Mouse (Mus musculus) hindbrain, embryonic 10.5 days (tissue): ENCODE results near the gene Ly75. TPM values are rescaled to one million over a fixed set of nuclear protein-coding genes. Genes with fewer than 3 reads are reported as not detected.
A peak's percentile ranks its signal among the peaks of the same experiment; 100 is the strongest.

Experiments used
- DNase-seq: peaks from one replicate; pipeline ENCODE4 v3.0.0-alpha.2; 2017; ENCODE audit warnings: low spot score
- H3K27ac ChIP-seq: fragments of 300-500 bp; sonication (generic); 2 replicates; pipeline ENCODE4 v1.5.1; 2016; ENCODE audit warnings: mild to moderate bottlenecking, moderate library complexity
- H3K27me3 ChIP-seq: fragments of 300-500 bp; sonication (generic); 2 replicates; pipeline ENCODE4 v1.6.1; 2016; ENCODE audit warnings: mild to moderate bottlenecking; ENCODE audit not compliant: poor library complexity, insufficient read depth, severe bottlenecking
- H3K36me3 ChIP-seq: fragments of 300-500 bp; sonication (generic); 2 replicates; pipeline ENCODE4 v1.6.1; 2016; ENCODE audit warnings: mild to moderate bottlenecking, moderate library complexity
- H3K4me1 ChIP-seq: fragments of 300-500 bp; sonication (generic); replicated peaks from 2 replicates; pipeline ENCODE4 v1.6.1; 2016; ENCODE audit warnings: mild to moderate bottlenecking
- H3K4me3 ChIP-seq: fragments of 300-500 bp; sonication (generic); 2 replicates; pipeline ENCODE4 v1.5.1; 2016; ENCODE audit warnings: mild to moderate bottlenecking, moderate library complexity
- H3K9me3 ChIP-seq: fragments of 300-500 bp; sonication (generic); 2 replicates; pipeline ENCODE4 v1.6.1; 2016; ENCODE audit warnings: mild to moderate bottlenecking, moderate library complexity
- WGBS: fragments of 180-500 bp; shearing (Covaris S2); methylation state at CpG from one replicate; pipeline ENCODE4 v1.1.7; 2016; 5-methylcytosine and 5-hydroxymethylcytosine counted together
- polyA plus RNA-seq: library from polyadenylated mRNA; unstranded; fragments of >200 nt; fragmentation: Nextera tagmentation; extraction: Ambion mirVana; gene quantifications from 2 replicates; pipeline ENCODE4 v1.2.1, GENCODE M21; 2016

Ly75 gene
- polyA plus RNA-seq, 1 experiment from 2014 or later: 2.7 TPM

DNA sequence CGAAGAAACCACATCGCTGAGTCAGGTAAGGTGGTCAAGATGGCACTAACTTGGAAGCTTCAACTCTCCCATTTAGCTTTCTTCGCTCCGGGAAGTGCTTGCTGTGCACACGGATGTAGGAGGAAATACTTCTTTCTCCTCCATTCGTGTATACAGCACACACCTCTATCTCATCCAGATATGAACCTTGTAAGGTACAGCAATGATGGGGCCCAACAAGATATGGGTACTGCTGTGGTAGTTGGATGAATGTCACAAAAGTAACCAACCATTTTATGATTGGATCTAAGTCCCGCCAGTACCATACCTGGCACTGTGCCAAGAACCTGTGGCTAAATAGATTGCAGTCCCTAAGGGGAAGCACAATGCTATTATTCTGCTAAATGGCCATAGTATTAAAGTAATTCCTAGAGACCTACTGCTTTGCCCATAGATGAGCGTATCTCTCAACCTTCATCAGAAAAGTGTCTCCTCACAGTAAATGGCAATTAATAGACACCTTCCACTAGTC lies 97.9 kb downstream of the Ly75 start:
- Histone ChIP-seq H3K36me3 (no peaks in the 10 kb centered on the region), H3K27ac (no peak overlapping the region), H3K4me3 (no peak overlapping the region), H3K9me3 (no peaks in the 10 kb centered on the region), H3K4me1 (peaks cover 13% of the 10 kb centered on the region), H3K27me3 (peaks cover 30% of the 10 kb centered on the region)
- WGBS: 95% methylated on average over 8 of the region's 8 CpGs
- DNase-seq: no peak

- Histone ChIP-seq H3K36me3 (no peaks in the 10 kb centered on the region), H3K27me3 (peaks cover 30% of the 10 kb centered on the region), H3K4me3 (peak within 1 kb of the TSS; percentile 61), H3K27ac (peak within 1 kb of the TSS; percentile 84), H3K9me3 (no peaks in the 10 kb centered on the region), H3K4me1 (peaks cover 13% of the 10 kb centered on the region)
- no peak for DNase-seq
- WGBS: 66% methylated on average over 4 of the region's 4 CpGs
These were observed 98.7 kb downstream of the Ly75 start, which contains the start of gene Cd302 for GRCm38 (mm10) chr2:60284467-60284821. Cd302 (minus strand) TSS chr2:60284488.

DNA sequence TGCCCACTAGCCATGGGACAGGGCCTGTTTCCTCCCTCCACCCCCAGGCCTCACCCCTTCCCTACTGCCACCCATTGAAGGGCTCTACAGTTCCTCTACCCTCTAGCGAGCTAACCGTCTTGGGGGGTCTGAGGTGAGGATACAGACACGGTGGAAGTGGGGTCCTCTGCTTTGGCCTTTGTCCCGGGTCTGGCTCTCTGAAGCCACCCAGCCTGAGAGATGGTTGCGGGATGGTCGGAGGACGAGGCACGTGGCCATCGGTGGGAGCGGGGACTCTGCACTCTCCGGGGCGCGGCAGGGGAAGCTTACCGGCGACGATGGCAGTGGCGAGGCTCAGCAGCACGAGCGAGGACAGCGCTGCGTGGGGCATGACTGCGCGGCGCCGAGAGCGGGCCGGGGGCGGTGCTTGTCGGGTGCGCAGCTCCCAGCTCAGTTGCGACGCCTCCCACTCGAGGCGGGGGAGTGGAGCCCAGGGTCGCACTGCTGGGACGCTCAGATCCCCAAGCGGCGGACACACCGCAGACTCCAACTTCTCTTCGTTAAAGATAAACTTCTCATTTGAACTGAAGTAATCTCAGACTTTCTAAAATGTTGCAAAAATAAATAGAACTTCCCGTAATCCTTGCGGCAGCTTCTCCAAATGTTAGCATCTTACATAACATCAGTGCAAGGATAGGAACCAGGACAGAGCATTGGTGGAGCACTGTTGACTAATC lies 99.2 kb downstream of the Ly75 start:
- peak; percentile 57 for DNase-seq
- Histone ChIP-seq H3K4me1 (peaks cover 13% of the 10 kb centered on the region), H3K4me3 (peak overlapping the region; percentile 61), H3K36me3 (no peaks in the 10 kb centered on the region), H3K27me3 (peaks cover 30% of the 10 kb centered on the region), H3K27ac (peak overlapping the region; percentile 84), H3K9me3 (no peaks in the 10 kb centered on the region)
- 2% methylated on average over 42 of the region's 42 CpGs for WGBS

DNA sequence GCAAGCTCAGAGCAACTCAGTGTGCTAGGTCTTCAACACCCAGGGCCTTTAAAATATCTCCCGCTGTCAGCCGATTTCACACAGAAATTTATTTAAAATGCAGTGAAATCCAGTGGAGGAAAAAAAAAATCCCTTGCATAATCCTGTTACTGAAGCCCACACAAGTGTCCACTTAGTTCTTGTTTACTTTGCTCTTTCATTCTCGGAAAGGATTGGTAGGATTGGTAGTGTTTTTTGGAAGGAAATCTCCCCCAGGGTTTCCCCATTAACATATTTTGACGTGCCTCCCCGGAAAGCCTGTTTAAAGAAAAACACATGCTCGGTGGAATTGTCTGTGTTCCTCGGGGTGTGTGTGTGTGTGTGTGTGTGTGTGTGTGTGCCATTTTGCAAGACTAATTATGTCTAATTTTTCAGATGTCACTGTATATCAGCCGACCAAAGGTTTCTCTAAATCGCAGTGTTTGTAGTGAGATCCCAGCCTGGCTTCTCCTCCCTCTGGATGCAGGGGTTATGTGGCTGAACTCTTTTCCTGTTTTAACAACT lies 99.8 kb downstream of the Ly75 start:
- Histone ChIP-seq H3K27ac (peak overlapping the region; percentile 84), H3K27me3 (peaks cover 30% of the 10 kb centered on the region), H3K4me1 (peaks cover 13% of the 10 kb centered on the region), H3K36me3 (no peaks in the 10 kb centered on the region), H3K9me3 (no peaks in the 10 kb centered on the region), H3K4me3 (peak overlapping the region; percentile 61)
- WGBS: 13% methylated on average over 9 of the region's 9 CpGs
- DNase-seq: no peak

DNA sequence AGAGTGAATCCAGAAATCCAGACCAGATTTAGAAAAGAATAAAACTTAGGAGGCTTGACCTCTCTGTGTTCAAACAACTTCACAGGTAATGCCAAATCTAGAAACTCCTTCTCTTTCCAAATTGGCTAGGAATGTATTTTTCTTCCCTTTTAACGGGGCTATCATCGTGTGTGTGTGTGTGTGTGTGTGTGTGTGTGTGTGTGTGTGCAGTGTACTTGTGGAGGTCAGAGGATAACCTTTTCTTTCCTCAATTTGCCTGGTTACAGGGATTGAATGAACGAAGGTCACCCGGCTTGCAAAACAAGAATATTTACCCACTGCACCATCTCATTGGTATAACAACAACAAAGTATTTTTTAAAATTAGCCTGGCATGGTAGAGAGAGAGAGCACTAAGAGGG lies 100.5 kb downstream of the Ly75 start:
- no peak for DNase-seq
- H3K4me3 ChIP-seq: 0 out of 2 replicates have a peak overlapping the region, but pooled peaks have one; percentile 61
- 81% methylated on average over 4 of the region's 4 CpGs for WGBS
- H3K27me3 ChIP-seq: peaks cover 30% of the 10 kb centered on the region
- H3K4me1 ChIP-seq: peaks cover 13% of the 10 kb centered on the region
- H3K36me3 ChIP-seq: no peaks in the 10 kb centered on the region
- no peaks in the 10 kb centered on the region for H3K9me3 ChIP-seq
- no peak overlapping the region for H3K27ac ChIP-seq

GRCm38 (mm10) chr2:60278627-60279026 lies 104.5 kb downstream of the Ly75 start:
- 0 out of 2 replicates have a peak, but pooled peaks cover 13% of the 10 kb centered on the region for H3K27me3 ChIP-seq
- no peak overlapping the region for H3K4me3 ChIP-seq
- 92% methylated on average over 4 of the region's 4 CpGs for WGBS
- H3K36me3 ChIP-seq: no peaks in the 10 kb centered on the region
- H3K27ac ChIP-seq: no peak overlapping the region
- H3K9me3 ChIP-seq: no peaks in the 10 kb centered on the region
- peaks cover 8% of the 10 kb centered on the region for H3K4me1 ChIP-seq
- DNase-seq: no peak

DNA sequence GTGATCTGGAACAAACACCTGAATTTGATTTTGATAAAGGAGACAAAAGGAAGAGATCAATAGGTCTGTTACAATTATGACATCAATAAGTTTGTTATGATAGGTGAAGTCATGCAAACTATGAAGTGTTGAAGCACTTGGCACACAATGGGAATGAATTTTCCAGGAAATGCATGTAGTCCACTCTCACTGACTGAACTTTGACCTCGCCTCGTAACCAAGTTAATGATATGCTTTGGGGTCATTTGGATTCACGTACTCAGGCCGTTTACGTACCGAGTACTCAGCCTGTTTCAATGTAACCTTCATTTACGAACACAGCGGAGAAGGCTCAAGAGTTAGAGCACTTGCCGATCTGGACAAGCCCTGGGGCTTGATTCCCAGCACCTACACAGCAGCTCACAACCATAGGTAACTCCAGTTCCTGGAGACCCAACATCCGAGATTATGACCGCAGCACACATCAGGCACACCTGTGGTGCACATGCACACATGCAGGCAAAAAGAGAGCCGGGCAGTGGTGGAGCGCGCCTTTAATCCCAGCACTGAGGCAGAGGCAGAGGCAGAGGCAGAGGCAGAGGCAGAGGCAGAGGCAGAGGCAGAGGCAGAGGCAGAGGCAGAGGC lies 113.1 kb downstream of the Ly75 start:
- no peak for DNase-seq
- Histone ChIP-seq H3K4me3 (no peak overlapping the region), H3K4me1 (no peaks in the 10 kb centered on the region), H3K36me3 (peaks cover 9% of the 10 kb centered on the region), H3K9me3 (0 out of 2 replicates have a peak, but pooled peaks cover 3% of the 10 kb centered on the region), H3K27ac (no peak overlapping the region), H3K27me3 (no peaks in the 10 kb centered on the region)
- 94% methylated on average over 14 of the region's 14 CpGs for WGBS

- Histone ChIP-seq H3K27me3 (no peaks in the 10 kb centered on the region), H3K4me3 (no peak overlapping the region), H3K36me3 (peaks cover 9% of the 10 kb centered on the region), H3K4me1 (no peaks in the 10 kb centered on the region), H3K27ac (no peak overlapping the region), H3K9me3 (0 out of 2 replicates have a peak, but pooled peaks cover 3% of the 10 kb centered on the region)
- no peak for DNase-seq
- 70% methylated on average over 1 of the region's 1 CpGs for WGBS
These were observed 115.5 kb downstream of the Ly75 start for GRCm38 (mm10) chr2:60267567-60267966.

GRCm38 (mm10) chr2:60260621-60261350 lies 122.3 kb downstream of the Ly75 start:
- DNase-seq: no peak
- no peaks in the 10 kb centered on the region for H3K9me3 ChIP-seq
- no peak overlapping the region for H3K4me3 ChIP-seq
- H3K27me3 ChIP-seq: no peaks in the 10 kb centered on the region
- H3K4me1 ChIP-seq: no peaks in the 10 kb centered on the region
- 87% methylated on average over 5 of the region's 5 CpGs for WGBS
- H3K36me3 ChIP-seq: peaks cover 13% of the 10 kb centered on the region
- H3K27ac ChIP-seq: no peak overlapping the region

DNA sequence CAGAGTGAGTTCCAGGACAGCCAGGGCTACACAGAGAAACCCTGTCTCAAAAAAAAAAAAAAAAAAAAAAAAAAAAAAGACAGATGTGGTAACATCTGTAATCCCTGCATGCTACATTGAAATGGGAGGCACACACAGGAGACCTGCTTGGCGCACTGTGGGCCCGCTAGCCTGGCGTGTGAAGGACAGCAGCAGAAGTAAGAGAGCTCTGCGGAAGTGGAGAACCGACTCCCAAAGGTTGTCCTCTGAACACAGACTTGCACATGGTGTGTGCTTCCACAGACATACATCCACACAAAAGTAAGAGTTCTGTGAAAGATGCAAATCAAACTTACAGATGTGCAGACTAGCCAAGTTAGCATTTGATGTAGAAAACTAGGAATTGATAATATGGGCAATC lies 123.9 kb downstream of the Ly75 start:
- Histone ChIP-seq H3K27me3 (no peaks in the 10 kb centered on the region), H3K36me3 (peaks cover 19% of the 10 kb centered on the region), H3K4me1 (no peaks in the 10 kb centered on the region), H3K9me3 (0 out of 2 replicates have a peak, but pooled peaks cover 2% of the 10 kb centered on the region), H3K4me3 (no peak overlapping the region), H3K27ac (no peak overlapping the region)
- DNase-seq: no peak
- WGBS: 95% methylated on average over 5 of the region's 5 CpGs

DNA sequence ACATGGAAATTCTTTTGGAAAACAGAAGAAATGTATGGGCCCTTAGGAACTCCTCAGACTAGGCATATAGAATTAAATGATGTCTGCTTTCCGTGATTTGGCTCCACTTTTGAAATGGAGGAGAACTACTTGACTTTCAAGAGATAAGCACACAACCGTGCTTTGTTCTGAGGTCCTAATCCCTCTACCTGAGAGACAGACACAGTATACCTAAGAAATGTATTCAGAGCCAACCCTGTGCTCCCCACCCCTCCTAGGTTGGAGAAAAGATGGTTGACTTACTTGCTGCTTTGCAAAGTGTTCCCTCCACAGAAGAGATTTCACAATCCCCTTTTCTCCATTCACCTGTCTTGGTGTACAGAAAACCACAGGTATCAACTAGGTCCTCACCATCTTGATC lies 126.4 kb downstream of the Ly75 start:
- no peak overlapping the region for H3K4me3 ChIP-seq
- H3K4me1 ChIP-seq: no peaks in the 10 kb centered on the region
- no peaks in the 10 kb centered on the region for H3K27me3 ChIP-seq
- no peak for DNase-seq
- peaks cover 22% of the 10 kb centered on the region for H3K36me3 ChIP-seq
- no peak overlapping the region for H3K27ac ChIP-seq
- 0 out of 2 replicates have a peak, but pooled peaks cover 2% of the 10 kb centered on the region for H3K9me3 ChIP-seq
- 91% methylated on average over 2 of the region's 2 CpGs for WGBS

DNA sequence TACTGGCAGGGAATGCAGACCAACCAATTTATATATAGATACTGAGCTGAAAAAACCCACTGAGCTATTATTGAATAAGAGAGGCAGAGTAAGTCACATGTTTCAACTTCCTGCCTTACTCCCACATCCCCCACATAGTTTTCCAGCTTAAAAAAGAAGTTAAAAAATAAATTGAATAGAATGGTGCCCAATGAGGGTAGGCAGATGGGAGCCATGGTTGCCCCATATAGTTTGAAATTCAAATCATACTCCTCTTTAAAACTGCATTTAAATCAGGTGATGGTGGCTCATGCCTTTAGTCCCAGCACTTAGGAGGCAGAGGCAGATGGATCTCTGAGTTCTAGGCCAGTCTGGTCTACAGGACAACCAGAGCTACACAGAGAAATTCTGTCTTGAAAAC lies 129.6 kb downstream of the Ly75 start:
- no peak for DNase-seq
- H3K9me3 ChIP-seq: 0 out of 2 replicates have a peak, but pooled peaks cover 2% of the 10 kb centered on the region
- peaks cover 35% of the 10 kb centered on the region for H3K36me3 ChIP-seq
- H3K27me3 ChIP-seq: no peaks in the 10 kb centered on the region
- no peak overlapping the region for H3K4me3 ChIP-seq
- H3K27ac ChIP-seq: no peak overlapping the region
- no peaks in the 10 kb centered on the region for H3K4me1 ChIP-seq
